Mouse (Mus musculus) neural tube, embryonic 15.5 days (tissue): ENCODE measurements around the gene Edaradd. TPM values are rescaled to one million over a fixed set of nuclear protein-coding genes. Genes with fewer than 3 reads are reported as not detected.

Experiments
- ATAC-seq: fragments of 200-750 bp; cut with Nextera tagmentation; 2 replicates; pipeline ENCODE4 v1.8.0; 2017; ENCODE audit warnings: mild to moderate bottlenecking, moderate TSS enrichment, moderate library complexity; ENCODE audit not compliant: low FRiP score
- H3K27ac ChIP-seq: fragments of 300-500 bp; sonication (generic); replicated peaks from 2 replicates; pipeline ENCODE4 v1.5.1; 2015; ENCODE audit warnings: mild to moderate bottlenecking, inconsistent platforms
- H3K27me3 ChIP-seq: fragments of 300-500 bp; sonication (generic); replicated peaks from 2 replicates; pipeline ENCODE4 v1.6.1; 2015; ENCODE audit warnings: inconsistent platforms
- H3K36me3 ChIP-seq: fragments of 300-500 bp; sonication (generic); 2 replicates; pipeline ENCODE4 v1.6.1; 2015; ENCODE audit warnings: inconsistent platforms
- H3K4me1 ChIP-seq: fragments of 300-500 bp; sonication (generic); 2 replicates; pipeline ENCODE4 v1.6.1; 2015; ENCODE audit warnings: inconsistent platforms
- H3K4me2 ChIP-seq: fragments of 300-500 bp; sonication (generic); 2 replicates; pipeline ENCODE4 v1.6.1; 2015; ENCODE audit warnings: inconsistent platforms, mild to moderate bottlenecking, moderate library complexity
- H3K4me3 ChIP-seq: fragments of 300-500 bp; sonication (generic); replicated peaks from 2 replicates; pipeline ENCODE4 v1.5.1; 2015; ENCODE audit warnings: mild to moderate bottlenecking, inconsistent platforms
- H3K9ac ChIP-seq: fragments of 300-500 bp; sonication (generic); replicated peaks from 2 replicates; pipeline ENCODE4 v1.6.1; 2015; ENCODE audit warnings: mild to moderate bottlenecking, inconsistent platforms
- H3K9me3 ChIP-seq: fragments of 300-500 bp; sonication (generic); replicated peaks from 2 replicates; pipeline ENCODE4 v1.6.1; 2016; ENCODE audit warnings: inconsistent platforms
- WGBS: fragments of 180-500 bp; shearing (Covaris S2); methylation state at CpG from one replicate; pipeline ENCODE4 v1.1.7; 2015; ENCODE audit warnings: mixed read lengths; 5-methylcytosine and 5-hydroxymethylcytosine counted together
- polyA plus RNA-seq: library from polyadenylated mRNA; unstranded; fragments of >200 nt; fragmentation: Nextera tagmentation; extraction: Ambion mirVana; gene quantifications from 2 replicates; pipeline ENCODE4 v1.2.1, GENCODE M21; 2015

Edaradd gene
- polyA plus RNA-seq, result 1.8 and 3.9 TPM in 2 replicates

DNA sequence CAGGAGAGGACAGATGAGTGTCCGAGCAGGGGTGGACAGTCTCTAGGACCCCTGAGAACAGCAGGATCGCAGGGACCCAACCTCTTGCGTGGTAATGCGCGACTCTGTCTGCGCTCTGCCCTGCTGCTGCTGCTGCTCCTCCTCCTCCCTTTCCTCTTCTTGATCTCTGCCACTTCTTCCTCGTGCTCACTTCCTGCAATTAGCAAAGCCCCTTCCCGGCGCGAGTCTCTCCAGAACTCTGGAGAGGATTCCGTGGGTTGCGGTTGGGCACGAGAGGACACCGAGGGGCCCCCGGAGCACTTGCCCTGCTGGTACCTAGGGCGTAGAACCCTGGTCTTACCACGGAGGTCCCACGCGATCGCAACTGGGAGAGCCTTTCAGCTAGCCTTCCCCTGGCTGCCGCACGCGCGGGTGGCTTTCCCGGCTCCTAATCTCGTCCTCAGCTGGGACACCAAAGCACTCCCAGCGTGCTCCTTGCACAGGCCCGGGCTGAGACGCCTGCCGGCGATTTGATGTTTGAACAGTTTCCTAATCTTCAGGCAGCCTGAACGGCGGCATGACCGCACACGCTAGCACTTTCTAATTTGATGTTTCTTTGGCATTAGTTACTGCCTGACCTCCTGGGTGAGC is at the start of gene Edaradd:
TSS of gene Edaradd (minus strand) at position 484 of the 630 bp plus-strand sequence.
- under 1% methylated on average over 34 of the region's 35 CpGs for WGBS
- H3K4me3 ChIP-seq, result peak within 1 kb of the TSS; percentile 55
- H3K4me1 ChIP-seq, result peaks cover 14% of the 10 kb centered on the region; the same call in 1 of the 2 replicates
- peak within 1 kb of the TSS; percentile 59 for H3K9ac ChIP-seq
- H3K9me3 ChIP-seq, result no peaks in the 10 kb centered on the region
- no peak within 1 kb of the TSS for H3K27ac ChIP-seq
- H3K4me2 ChIP-seq, result peak within 1 kb of the TSS; percentile 99
- H3K36me3 ChIP-seq, result no peaks in the 10 kb centered on the region
- ATAC-seq, result peak; percentile 84
- peaks cover 8% of the 10 kb centered on the region; the same call in 1 of the 2 replicates for H3K27me3 ChIP-seq

- no peak for ATAC-seq
- no peak overlapping the region for H3K4me2 ChIP-seq
- WGBS, result 81% methylated on average over 7 of the region's 7 CpGs
Measured at GRCm38 (mm10) chr13:12569741-12570140, 49.5 kb upstream of the Edaradd start.

GRCm38 (mm10) chr13:12568597-12569469 is 48.6 kb upstream of the Edaradd start:
- Histone ChIP-seq H3K4me1 (peaks cover 11% of the 10 kb centered on the region), H3K27ac (no peak overlapping the region), H3K4me2 (no peak overlapping the region), H3K9ac (no peak overlapping the region), H3K9me3 (no peaks in the 10 kb centered on the region), H3K36me3 (no peaks in the 10 kb centered on the region), H3K4me3 (no peak overlapping the region), H3K27me3 (no peaks in the 10 kb centered on the region)
- no peak for ATAC-seq
- 79% methylated on average over 9 of the region's 9 CpGs for WGBS

More at GRCm38 (mm10) chr13:12569741-12570140, 49.5 kb upstream of the Edaradd start:
- no peak overlapping the region for H3K27ac ChIP-seq
- no peak overlapping the region for H3K9ac ChIP-seq
- H3K27me3 ChIP-seq, result no peaks in the 10 kb centered on the region
- no peaks in the 10 kb centered on the region for H3K9me3 ChIP-seq
- no peak overlapping the region for H3K4me3 ChIP-seq
- no peaks in the 10 kb centered on the region for H3K36me3 ChIP-seq
- H3K4me1 ChIP-seq, result peaks cover 11% of the 10 kb centered on the region

DNA sequence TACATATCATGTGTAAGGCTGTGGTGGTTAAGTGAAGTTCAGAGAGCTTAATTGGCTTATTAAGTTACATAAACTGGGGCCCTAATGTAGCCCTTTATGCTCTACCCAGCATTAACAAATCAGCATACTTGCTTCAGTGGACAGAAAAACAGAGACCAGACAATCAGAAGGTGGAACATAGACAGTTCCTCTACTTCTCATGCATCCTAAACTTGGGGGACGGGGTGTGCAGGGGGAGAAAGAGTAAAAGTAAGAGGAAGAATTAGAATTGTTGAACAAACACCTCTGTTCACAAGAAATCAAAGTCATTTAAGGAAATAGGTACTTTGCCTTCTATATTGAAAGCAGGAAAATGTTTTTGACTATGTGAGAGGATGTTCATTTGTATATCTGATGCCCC is 47.7 kb upstream of the Edaradd start:
- Histone ChIP-seq H3K27ac (no peak overlapping the region), H3K4me1 (peaks cover 11% of the 10 kb centered on the region), H3K4me2 (no peak overlapping the region), H3K4me3 (no peak overlapping the region), H3K9ac (no peak overlapping the region), H3K27me3 (no peaks in the 10 kb centered on the region), H3K36me3 (no peaks in the 10 kb centered on the region), H3K9me3 (no peaks in the 10 kb centered on the region)
- WGBS, result 83% methylated on average over 1 of the region's 1 CpGs
- ATAC-seq, result no peak

DNA sequence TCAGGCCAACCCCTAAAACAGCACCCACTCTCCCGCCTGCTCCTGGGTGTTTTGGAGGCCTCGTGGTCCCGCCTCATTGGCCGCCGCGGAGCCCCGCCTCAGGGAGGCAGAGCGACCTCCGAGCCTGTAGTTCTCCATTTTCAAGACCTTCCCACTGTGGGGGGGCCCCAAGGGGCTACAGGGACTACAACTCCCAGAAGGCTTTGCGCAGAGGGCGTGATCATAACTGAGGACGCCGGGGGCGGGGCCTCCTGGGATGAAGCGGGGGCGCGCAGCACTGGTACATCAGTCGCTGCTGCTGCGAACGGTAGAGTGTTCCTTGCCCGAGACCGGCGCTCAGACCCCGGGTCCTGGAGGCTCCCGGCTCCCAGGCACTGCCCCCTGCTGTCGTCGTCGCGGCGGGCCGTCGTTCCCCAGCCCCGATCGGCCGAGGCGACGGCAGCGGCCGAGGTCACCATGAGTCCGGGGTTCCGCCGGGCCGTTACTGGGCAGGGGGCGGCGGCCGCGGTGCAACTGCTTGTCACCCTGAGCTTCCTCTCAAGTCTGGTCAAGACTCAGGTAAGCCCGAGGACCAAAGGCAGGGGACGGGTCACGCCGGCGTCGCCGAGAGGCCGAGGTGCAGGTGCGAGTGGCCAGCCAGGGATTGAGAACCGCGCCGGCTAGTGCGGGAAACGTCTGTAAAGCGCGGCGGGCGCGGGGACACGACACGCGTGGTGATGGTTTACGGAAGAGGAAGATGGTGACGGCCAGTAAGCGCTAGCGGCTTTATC is 45.6 kb upstream of the Edaradd start, which contains the start of gene Ero1lb:
TSS of gene Ero1lb (plus strand) at position 254 of the 770 bp plus-strand sequence.
- Histone ChIP-seq H3K9ac (peak within 1 kb of the TSS; percentile 67), H3K4me2 (peak within 1 kb of the TSS; percentile 68), H3K27ac (peak within 1 kb of the TSS; percentile 67), H3K36me3 (no peaks in the 10 kb centered on the region), H3K4me1 (peaks cover 11% of the 10 kb centered on the region), H3K4me3 (peak within 1 kb of the TSS; percentile 68), H3K9me3 (no peaks in the 10 kb centered on the region), H3K27me3 (no peaks in the 10 kb centered on the region)
- ATAC-seq, result peak; percentile 99
- WGBS, result under 1% methylated on average over 73 of the region's 73 CpGs

- Histone ChIP-seq H3K4me2 (no peak overlapping the region), H3K4me1 (peaks cover 10% of the 10 kb centered on the region), H3K36me3 (no peaks in the 10 kb centered on the region), H3K4me3 (no peak overlapping the region), H3K9ac (no peak overlapping the region), H3K27me3 (no peaks in the 10 kb centered on the region), H3K27ac (no peak overlapping the region), H3K9me3 (no peaks in the 10 kb centered on the region)
- whole genome bisulfite sequencing, result 86% methylated on average over 4 of the region's 4 CpGs
- ATAC-seq, result no peak
Measured at GRCm38 (mm10) chr13:12562256-12562655, 42.0 kb upstream of the Edaradd start.

DNA sequence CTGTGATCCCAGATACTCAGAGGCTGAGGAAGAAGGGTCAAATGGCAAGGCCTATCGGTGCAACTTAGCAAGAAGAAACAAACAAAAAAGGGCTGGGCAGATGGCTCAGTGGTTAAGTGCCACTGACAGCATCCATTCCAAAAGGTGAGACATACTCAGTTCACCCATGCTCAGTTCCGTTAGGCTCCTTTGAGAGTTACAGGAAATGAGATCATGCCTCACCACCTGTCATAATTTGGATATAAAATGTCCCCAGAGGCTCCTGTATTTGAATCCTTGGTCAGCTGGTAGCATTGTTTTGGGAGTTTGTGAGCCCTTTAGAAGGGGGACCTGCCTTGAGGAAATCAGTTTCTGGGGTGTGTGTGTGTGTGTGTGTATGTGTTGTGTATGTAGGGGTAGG is 41.5 kb upstream of the Edaradd start:
- 78% methylated on average over 2 of the region's 2 CpGs for WGBS
- H3K27me3 ChIP-seq, result no peaks in the 10 kb centered on the region

DNA sequence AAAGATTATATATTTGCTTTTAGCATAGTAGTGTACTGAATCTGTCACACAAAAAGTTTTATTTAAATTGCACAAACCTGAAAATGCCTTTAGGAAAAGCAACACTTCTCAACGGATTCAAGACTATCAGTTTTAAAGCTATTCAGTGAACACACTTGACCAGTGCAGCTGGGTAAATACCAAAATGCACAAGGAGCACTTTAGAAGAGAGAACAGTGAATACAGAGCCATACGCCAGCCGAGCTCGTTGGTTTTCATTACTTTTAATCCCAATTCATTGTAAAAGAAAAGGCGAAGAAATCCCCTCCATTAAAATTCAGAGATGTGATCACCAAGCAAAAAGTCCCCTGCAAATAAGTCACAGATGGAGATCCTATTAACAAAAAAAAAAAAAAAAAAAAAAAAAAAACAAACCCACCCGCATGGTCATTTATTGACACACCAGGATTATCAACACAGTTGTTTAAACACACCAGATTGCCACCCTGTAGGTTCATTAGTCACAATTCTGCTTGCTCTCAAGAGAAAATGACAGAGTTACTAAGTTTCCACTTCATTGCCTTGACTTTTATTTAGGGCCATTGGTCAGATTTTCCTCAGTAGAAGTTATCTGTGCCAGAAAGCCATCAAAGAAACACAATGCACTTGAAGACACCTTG is 39.4 kb upstream of the Edaradd start:
- Histone ChIP-seq H3K9me3 (no peaks in the 10 kb centered on the region), H3K4me3 (no peak overlapping the region), H3K36me3 (no peaks in the 10 kb centered on the region), H3K9ac (no peak overlapping the region), H3K4me2 (no peak overlapping the region), H3K27me3 (no peaks in the 10 kb centered on the region), H3K4me1 (no peaks in the 10 kb centered on the region), H3K27ac (no peak overlapping the region)
- ATAC-seq, result no peak
- WGBS, result 73% methylated on average over 6 of the region's 6 CpGs

More for the DNA sequence above, 41.5 kb upstream of the Edaradd start:
- H3K36me3 ChIP-seq, result no peaks in the 10 kb centered on the region
- peaks cover 5% of the 10 kb centered on the region for H3K4me1 ChIP-seq
- no peaks in the 10 kb centered on the region for H3K9me3 ChIP-seq
- no peak overlapping the region for H3K27ac ChIP-seq
- no peak for ATAC-seq
- no peak overlapping the region for H3K4me2 ChIP-seq
- H3K9ac ChIP-seq, result no peak overlapping the region
- no peak overlapping the region for H3K4me3 ChIP-seq

DNA sequence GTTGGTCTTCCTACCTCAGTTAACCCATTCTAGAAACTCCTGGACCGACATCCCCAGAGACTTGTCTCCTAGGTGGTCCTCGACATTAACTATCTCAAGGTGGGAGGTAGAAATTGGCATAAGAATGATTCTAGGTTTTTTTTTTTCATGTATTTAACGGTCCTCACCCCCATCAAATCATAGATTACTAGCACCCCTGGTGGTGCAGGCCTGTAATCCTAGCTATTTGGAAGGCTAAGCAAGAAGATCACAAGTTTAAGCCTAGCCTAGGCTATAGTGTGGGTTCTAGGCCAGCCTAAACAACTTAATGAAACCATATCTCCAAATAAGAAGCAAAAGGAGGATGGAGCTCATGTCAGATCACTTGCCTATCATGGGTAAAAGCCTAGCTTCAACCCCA is 38.8 kb upstream of the Edaradd start:
- Histone ChIP-seq H3K36me3 (no peaks in the 10 kb centered on the region), H3K4me3 (no peak overlapping the region), H3K9me3 (no peaks in the 10 kb centered on the region), H3K9ac (no peak overlapping the region), H3K4me1 (no peaks in the 10 kb centered on the region), H3K27me3 (no peaks in the 10 kb centered on the region), H3K4me2 (no peak overlapping the region), H3K27ac (no peak overlapping the region)
- 58% methylated on average over 3 of the region's 3 CpGs for WGBS
- ATAC-seq, result no peak

- no peak overlapping the region for H3K27ac ChIP-seq
- H3K9ac ChIP-seq, result no peak overlapping the region
- 73% methylated on average over 4 of the region's 4 CpGs for WGBS
- H3K4me2 ChIP-seq, result no peak overlapping the region
- H3K9me3 ChIP-seq, result no peaks in the 10 kb centered on the region
- no peak for ATAC-seq
- no peak overlapping the region for H3K4me3 ChIP-seq
- H3K36me3 ChIP-seq, result no peaks in the 10 kb centered on the region
- H3K27me3 ChIP-seq, result no peaks in the 10 kb centered on the region
- H3K4me1 ChIP-seq, result no peaks in the 10 kb centered on the region
Measured at GRCm38 (mm10) chr13:12554211-12554610, 34.0 kb upstream of the Edaradd start.
